Mouse (Mus musculus) embryonic fibroblast, embryonic 13.5 days (primary cell): ENCODE data around the gene Pcsk5.

Source experiments
- CTCF ChIP-seq: IDR thresholded peaks from 2 replicates; pipeline ENCODE4 v1.5.1; 2011; ENCODE audit warnings: mild to moderate bottlenecking, control low read depth, low read length, moderate library complexity, borderline replicate concordance; ENCODE audit not compliant: insufficient read depth
- POLR2A ChIP-seq: IDR thresholded peaks from 2 replicates; pipeline ENCODE4 v1.6.1; 2011; ENCODE audit warnings: low read depth, mild to moderate bottlenecking, control low read depth, low read length, moderate library complexity

GRCm38 (mm10) chr19:17558764-17559163 is 278.7 kb downstream of the Pcsk5 start:
- TF ChIP-seq POLR2A (no peak), CTCF (no peak)
